Mouse (Mus musculus): ENCODE measurements around the gene Hmgb4.

Gene Hmgb4

DNA sequence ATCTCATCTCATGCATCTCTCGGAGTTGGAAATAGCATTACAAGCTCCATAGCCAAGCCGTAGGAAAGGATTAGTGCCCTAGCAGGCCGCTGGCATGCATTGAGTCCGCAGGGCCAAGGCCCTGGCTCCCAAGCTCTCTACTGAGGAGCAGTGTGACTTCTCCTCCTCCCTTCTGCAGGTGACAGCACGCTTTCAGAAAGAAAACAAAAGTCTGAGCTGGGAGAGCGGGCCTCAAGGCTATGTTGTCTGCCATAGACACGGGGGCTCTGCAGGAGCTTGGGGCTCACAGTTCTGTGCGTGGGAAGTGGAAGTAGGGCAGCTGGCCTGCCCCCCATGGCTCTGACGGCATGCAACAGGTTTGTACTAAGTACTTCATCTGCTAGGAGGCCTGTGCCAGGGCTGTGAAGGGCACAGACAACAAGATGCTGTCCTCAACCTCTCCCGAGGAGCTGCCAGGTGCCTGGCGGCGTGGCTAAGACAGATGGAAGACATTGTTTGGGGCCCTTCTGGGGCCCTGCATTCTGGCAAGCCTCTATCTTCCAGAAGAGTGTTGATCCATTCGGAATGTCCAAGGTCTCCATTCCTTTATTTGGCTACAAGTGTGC, 42.7 kb downstream of the Hmgb4 start:
- no peak for DNase-seq

All from lung, postnatal 4 days (tissue).